Mouse (Mus musculus) liver, postnatal 0 days (tissue): ENCODE measurements around the gene 1700025G04Rik.

Experiments used
- CTCF ChIP-seq: sonication (generic); IDR thresholded peaks from 2 replicates; pipeline ENCODE4 v1.5.1; 2016; ENCODE audit warnings: antibody characterized with exemption, low read depth
- EP300 ChIP-seq: IDR thresholded peaks from 2 replicates; pipeline ENCODE4 v1.6.1; 2016; ENCODE audit warnings: antibody characterized with exemption, low read depth, mild to moderate bottlenecking

DNA sequence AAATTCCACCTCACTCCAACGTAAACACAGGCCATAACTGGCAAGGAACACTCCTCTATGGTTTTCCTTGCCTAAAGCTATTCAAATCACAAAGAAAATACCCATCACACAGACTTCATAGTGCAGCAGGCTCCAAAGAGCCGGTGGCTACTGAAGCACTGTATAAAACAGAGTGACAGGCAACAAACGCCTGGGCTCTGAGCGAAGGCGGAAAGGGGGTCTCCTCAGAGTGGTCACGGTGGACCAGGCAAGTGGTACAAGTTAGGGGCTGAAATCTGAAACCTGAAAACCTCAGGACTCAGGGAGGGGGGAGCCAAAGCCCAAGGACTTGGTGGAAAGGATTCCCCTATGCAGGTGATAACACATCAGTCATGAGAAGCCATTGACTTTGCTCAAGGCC lies 127.8 kb downstream of the 1700025G04Rik start:
- no peak for TF ChIP-seq CTCF
- TF ChIP-seq EP300: no peak
